Mouse (Mus musculus) midbrain, postnatal 0 days (tissue): ENCODE measurements at regions not wholly inside any gene's neighbourhood (a gene's known extent, or its start where the extent isn't known, plus 50 kb on each side); places are given as distances from the start of the nearest gene placed in this dataset.

ENCODE experiments used
- ATAC-seq: fragments of 200-750 bp; cut with Nextera tagmentation; 2 replicates; pipeline ENCODE4 v1.8.0; 2017; ENCODE audit warnings: moderate number of reproducible peaks, mild to moderate bottlenecking, moderate TSS enrichment, moderate library complexity; ENCODE audit not compliant: low FRiP score
- DNase-seq: peaks from one replicate; pipeline ENCODE4 v3.0.0-alpha.2; 2015; ENCODE audit warnings: low spot score
- H3K27ac ChIP-seq: fragments of 300-500 bp; sonication (generic); 2 replicates; pipeline ENCODE4 v1.5.1; 2014; ENCODE audit warnings: low read depth, mild to moderate bottlenecking, low read length, mixed read lengths
- H3K27me3 ChIP-seq: fragments of 300-500 bp; sonication (generic); 2 replicates; pipeline ENCODE4 v1.6.1; 2014; ENCODE audit warnings: low read length, control low read depth, mixed read lengths; ENCODE audit not compliant: insufficient read depth
- H3K36me3 ChIP-seq: fragments of 300-500 bp; sonication (generic); 2 replicates; pipeline ENCODE4 v1.6.1; 2014; ENCODE audit warnings: low read length, control low read depth, mixed read lengths; ENCODE audit not compliant: insufficient read depth
- H3K4me1 ChIP-seq: fragments of 300-500 bp; sonication (generic); 2 replicates; pipeline ENCODE4 v1.6.1; 2014; ENCODE audit warnings: mild to moderate bottlenecking, control low read depth, antibody characterized with exemption, low read length, mixed read lengths; ENCODE audit not compliant: insufficient read depth
- H3K4me2 ChIP-seq: fragments of 300-500 bp; sonication (generic); 2 replicates; pipeline ENCODE4 v1.6.1; 2014; ENCODE audit warnings: low read depth, mild to moderate bottlenecking, low read length, mixed read lengths; ENCODE audit not compliant: poor library complexity, severe bottlenecking
- H3K4me3 ChIP-seq: fragments of 300-500 bp; sonication (generic); 2 replicates; pipeline ENCODE4 v1.5.1; 2014; ENCODE audit warnings: low read depth, mild to moderate bottlenecking, low read length, moderate library complexity
- H3K9ac ChIP-seq: fragments of 300-500 bp; sonication (generic); replicated peaks from 2 replicates; pipeline ENCODE4 v1.6.1; 2014; ENCODE audit warnings: mild to moderate bottlenecking, low read length, moderate library complexity, mixed read lengths; ENCODE audit not compliant: poor library complexity, severe bottlenecking
- H3K9me3 ChIP-seq: fragments of 300-500 bp; sonication (generic); 2 replicates; pipeline ENCODE4 v1.6.1; 2016; ENCODE audit warnings: low read length, control low read depth
- CTCF ChIP-seq: IDR thresholded peaks from 2 replicates; pipeline ENCODE4 v1.5.1; 2016; ENCODE audit warnings: antibody characterized with exemption, mild to moderate bottlenecking
- WGBS: fragments of 180-500 bp; shearing (Covaris S2); extraction: QIAGEN DNeasy Blood & Tissue Kit; methylation state at CpG from one replicate; pipeline ENCODE4 v1.1.7; 2014; 5-methylcytosine and 5-hydroxymethylcytosine counted together

DNA sequence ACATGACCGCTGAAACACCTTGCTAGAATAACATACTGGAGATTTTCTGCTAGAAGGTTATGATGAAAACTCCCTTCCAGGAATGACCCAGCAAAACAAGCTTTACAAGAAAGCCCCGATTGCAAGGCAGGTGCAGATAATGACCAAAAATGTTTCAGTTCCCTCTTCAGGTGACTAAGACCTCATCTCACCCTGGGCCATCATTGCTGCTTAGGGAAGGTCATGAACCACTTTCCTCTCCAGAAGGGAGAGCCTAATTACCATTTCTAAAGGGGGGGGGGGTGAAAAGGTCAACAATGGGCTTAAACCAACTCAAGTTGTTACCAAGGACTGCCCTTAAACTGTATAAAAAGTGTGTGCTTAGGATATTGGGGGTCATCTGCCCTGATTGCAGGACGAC is 59.8 kb upstream of the Speer4c start:
- Histone ChIP-seq H3K4me1 (no peaks in the 10 kb centered on the region), H3K36me3 (no peaks in the 10 kb centered on the region), H3K4me2 (no peak overlapping the region), H3K27ac (no peak overlapping the region), H3K4me3 (no peak overlapping the region), H3K9ac (no peak overlapping the region), H3K27me3 (no peaks in the 10 kb centered on the region), H3K9me3 (no peaks in the 10 kb centered on the region)
- TF ChIP-seq CTCF: no peak
- WGBS: 41% methylated on average over 3 of the region's 3 CpGs
- ATAC-seq (no peak), DNase-seq (no peak)

DNA sequence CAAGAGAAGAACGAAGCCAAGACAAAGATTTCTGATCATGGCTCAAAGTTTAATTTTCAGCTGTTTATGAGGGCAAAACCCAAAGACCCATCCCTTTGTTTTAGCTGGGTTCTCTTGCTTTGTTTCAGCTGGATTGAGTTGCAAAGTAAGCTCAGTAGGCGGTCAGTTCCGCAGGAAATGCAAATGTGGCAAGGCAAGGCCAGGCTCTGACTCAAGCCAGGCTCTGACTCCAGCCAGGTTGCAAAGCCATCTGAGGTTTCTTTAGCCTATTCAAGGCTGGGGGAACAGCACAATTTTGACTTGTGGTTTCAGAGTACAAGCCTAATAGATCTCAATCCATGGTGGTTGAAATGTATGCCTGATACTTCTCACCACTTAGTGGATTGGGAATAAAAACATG is 60.5 kb upstream of the Speer4c start:
- Histone ChIP-seq H3K4me3 (no peak overlapping the region), H3K4me1 (no peaks in the 10 kb centered on the region), H3K9me3 (no peaks in the 10 kb centered on the region), H3K27me3 (no peaks in the 10 kb centered on the region), H3K27ac (no peak overlapping the region), H3K36me3 (no peaks in the 10 kb centered on the region), H3K9ac (no peak overlapping the region), H3K4me2 (no peak overlapping the region)
- ATAC-seq (no peak), DNase-seq (no peak)
- 23% methylated on average over 3 of the region's 3 CpGs for WGBS
- no peak for TF ChIP-seq CTCF

DNA sequence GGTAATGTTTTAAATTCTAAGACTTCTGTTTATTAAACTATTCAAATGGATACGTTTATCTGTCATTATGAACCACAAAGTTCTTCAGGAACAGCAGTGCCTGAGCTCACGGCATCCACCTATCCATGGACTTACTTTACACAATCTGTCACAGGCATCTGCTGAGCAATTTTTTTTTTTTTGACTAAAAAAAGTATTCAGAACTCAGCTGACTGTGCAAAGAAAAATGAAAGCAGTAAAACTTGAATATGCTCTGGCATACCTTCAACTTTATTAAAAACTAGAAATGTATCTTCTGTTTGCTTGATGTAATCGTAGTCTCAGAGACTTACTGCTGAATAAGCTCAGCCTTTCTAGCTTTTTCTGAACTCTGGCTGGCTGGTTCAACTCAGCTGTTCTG is 62.0 kb upstream of the Speer4c start:
- Histone ChIP-seq H3K4me3 (no peak overlapping the region), H3K9ac (no peak overlapping the region), H3K9me3 (no peaks in the 10 kb centered on the region), H3K4me1 (no peaks in the 10 kb centered on the region), H3K4me2 (no peak overlapping the region), H3K27me3 (no peaks in the 10 kb centered on the region), H3K36me3 (no peaks in the 10 kb centered on the region), H3K27ac (no peak overlapping the region)
- 85% methylated on average over 3 of the region's 3 CpGs for WGBS
- ATAC-seq: no peak
- no peak for DNase-seq
- TF ChIP-seq CTCF: no peak

DNA sequence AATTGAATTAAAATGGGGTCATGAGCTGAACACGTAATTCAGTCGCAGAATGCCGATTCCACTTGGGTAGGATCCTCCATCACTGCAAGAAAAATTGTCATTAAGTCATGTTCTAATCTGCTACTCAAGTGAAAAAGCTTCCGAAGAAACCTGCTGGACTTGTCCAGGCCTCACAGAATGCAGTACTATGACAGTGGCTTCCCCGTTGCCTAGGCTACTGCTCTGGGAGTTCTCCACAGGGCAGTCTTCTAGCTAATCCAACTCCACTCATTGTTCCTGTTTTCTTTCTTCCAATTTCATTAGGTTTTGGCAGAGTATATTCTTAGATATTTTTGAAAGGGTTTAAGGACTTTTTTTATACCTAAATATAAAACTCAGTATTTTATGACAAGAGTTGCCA is 89.5 kb upstream of the Speer4c start:
- DNase-seq: no peak
- 50% methylated on average over 5 of the region's 5 CpGs for WGBS
- no peak overlapping the region for H3K4me2 ChIP-seq
- no peaks in the 10 kb centered on the region for H3K9me3 ChIP-seq
- H3K4me3 ChIP-seq: no peak overlapping the region
- H3K27ac ChIP-seq: no peak overlapping the region
- TF ChIP-seq CTCF: no peak
- no peaks in the 10 kb centered on the region for H3K36me3 ChIP-seq
- no peaks in the 10 kb centered on the region for H3K27me3 ChIP-seq
- no peak for ATAC-seq
- no peak overlapping the region for H3K9ac ChIP-seq
- H3K4me1 ChIP-seq: no peaks in the 10 kb centered on the region

DNA sequence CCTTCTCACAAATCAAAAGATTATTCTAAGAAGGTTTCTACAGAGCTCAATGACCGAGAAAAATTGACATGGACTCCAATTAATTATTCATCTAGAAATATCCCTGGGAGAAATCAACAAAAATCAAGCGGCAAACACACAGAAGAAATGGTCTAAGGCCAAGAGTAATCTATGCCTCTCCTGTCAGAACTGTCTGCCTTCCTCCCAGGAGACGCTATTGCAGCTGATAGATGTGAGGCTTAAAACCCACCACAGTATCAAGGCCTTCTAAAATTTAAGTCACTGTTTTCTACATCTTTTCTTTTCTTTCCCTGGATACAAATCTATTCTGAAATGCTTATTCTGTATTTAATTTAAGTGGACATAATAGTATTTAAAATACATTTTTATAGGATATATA is 102.8 kb upstream of the Speer4c start:
- Histone ChIP-seq H3K9me3 (no peaks in the 10 kb centered on the region), H3K27me3 (no peaks in the 10 kb centered on the region), H3K27ac (no peak overlapping the region), H3K4me3 (no peak overlapping the region), H3K4me2 (no peak overlapping the region), H3K9ac (no peak overlapping the region), H3K36me3 (no peaks in the 10 kb centered on the region), H3K4me1 (no peaks in the 10 kb centered on the region)
- DNase-seq: no peak
- no peak for ATAC-seq
- 34% methylated on average over 3 of the region's 3 CpGs for WGBS
- no peak for TF ChIP-seq CTCF

DNA sequence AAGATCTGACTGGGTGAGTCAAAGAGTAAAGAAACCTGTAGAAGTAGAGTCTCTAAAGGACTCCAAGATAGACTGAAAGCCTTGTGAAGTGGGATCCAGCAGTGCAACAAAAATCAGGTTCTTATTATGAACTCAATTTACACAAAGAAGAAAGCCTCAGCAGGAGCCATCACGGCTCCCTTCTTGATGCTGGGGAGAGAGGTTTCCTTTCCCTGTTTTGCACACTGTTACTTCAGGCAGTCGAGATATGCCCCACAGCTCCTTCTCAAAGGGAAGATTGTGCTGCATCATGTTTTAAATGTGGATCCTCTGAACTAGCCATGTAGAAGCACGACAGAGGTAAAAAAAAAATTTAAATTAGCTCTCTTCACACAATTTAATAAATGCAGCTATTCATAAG is 103.3 kb upstream of the Speer4c start:
- no peaks in the 10 kb centered on the region for H3K36me3 ChIP-seq
- no peaks in the 10 kb centered on the region for H3K9me3 ChIP-seq
- no peak overlapping the region for H3K9ac ChIP-seq
- no peak overlapping the region for H3K4me3 ChIP-seq
- DNase-seq: no peak
- H3K27ac ChIP-seq: no peak overlapping the region
- 12% methylated on average over 3 of the region's 3 CpGs for WGBS
- TF ChIP-seq CTCF: no peak
- H3K4me2 ChIP-seq: no peak overlapping the region
- H3K4me1 ChIP-seq: no peaks in the 10 kb centered on the region
- no peaks in the 10 kb centered on the region for H3K27me3 ChIP-seq
- ATAC-seq: no peak

DNA sequence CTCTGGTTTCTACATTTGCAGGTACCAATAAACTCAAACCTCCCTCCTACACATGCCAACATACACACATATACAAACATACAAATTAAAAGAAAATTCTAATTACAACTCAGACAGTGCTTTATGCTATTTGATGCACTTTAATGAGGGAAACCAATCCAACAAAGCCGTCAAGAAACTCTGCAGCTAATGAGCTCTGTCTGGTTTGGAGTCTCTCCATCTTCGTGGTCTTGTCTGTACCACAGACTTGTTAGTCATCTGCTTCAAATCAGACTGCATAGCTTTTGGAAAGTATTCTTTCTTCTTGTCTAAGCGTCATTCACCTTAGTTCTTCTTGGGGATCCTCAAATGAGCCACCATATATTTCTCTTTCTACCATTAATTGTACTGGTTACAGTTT is 108.9 kb upstream of the Speer4c start:
- TF ChIP-seq CTCF: no peak

More for the DNA sequence above, 108.9 kb upstream of the Speer4c start:
- WGBS: 89% methylated on average over 3 of the region's 3 CpGs
- no peaks in the 10 kb centered on the region for H3K4me1 ChIP-seq
- DNase-seq: no peak
- no peak overlapping the region for H3K9ac ChIP-seq
- H3K36me3 ChIP-seq: no peaks in the 10 kb centered on the region
- no peaks in the 10 kb centered on the region for H3K9me3 ChIP-seq
- H3K27ac ChIP-seq: no peak overlapping the region
- H3K4me3 ChIP-seq: no peak overlapping the region
- no peaks in the 10 kb centered on the region for H3K27me3 ChIP-seq
- H3K4me2 ChIP-seq: no peak overlapping the region
- no peak for ATAC-seq
